Mouse (Mus musculus) kidney, postnatal 14 days (tissue): Measurements from ENCODE around the gene Maats1.

Experiments used
- DNase-seq: peaks from one replicate; pipeline ENCODE4 v3.0.0; 2022; ENCODE audit warnings: mixed read lengths

Maats1 gene

DNA sequence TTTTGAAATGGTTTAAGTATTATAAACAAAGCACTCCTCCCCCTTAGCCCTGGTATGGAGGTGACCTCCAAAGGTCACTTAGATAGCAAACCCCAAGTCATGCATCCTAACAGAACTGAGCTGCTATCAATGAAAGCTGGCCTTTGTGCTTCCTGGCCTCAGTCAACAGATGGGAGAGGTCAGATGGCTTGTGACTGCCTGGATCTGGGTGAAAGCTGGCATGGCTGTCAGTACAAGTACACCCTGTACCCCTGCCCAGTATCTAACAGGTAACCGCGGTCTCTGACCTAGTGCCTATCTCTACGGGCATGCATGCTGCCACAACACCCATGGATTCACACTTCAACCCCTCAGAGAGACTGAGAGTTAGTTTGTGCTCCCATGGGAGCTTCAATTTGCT is 54.2 kb downstream of the Maats1 start:
- no peak for DNase-seq

DNA sequence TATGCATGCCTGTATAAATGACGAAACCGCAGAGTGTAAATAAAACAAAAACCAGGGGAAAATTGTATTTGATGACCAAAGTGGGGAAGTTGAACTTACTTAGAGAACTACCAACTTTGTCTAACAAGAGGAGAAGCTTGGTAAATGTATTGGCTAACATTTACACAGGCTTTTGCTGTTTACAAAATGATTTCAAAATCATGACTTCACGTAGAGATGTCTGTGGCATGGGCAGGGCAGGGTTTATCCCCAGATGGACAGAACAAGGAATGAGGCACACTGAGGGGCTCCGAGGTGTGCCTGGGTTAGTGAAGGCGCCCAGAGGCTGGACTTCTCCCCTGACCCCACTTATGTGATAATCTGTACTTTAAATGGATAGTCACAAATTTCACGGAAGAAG is 54.6 kb downstream of the Maats1 start:
- DNase-seq = no peak

DNA sequence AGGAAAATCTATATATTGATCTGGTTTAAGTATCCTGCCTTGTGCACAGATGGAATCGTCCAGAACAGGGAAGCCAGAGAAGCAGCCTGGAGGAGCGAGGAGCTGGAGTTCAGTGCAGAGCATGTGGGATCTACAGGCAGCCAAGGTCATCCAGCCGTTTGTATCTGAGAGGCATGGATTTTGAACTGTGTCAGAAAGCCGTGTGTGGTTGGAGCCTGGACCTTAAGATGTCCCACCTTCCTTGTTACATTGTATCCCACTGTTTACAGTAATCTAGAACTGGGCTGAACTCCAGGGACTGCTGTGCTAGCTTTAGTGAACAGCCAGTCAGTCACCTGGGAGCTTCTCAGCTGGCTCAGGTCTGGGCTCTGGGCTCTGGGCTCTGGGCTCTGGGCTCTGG is 55.4 kb downstream of the Maats1 start:
- peak; percentile 58 for DNase-seq

DNA sequence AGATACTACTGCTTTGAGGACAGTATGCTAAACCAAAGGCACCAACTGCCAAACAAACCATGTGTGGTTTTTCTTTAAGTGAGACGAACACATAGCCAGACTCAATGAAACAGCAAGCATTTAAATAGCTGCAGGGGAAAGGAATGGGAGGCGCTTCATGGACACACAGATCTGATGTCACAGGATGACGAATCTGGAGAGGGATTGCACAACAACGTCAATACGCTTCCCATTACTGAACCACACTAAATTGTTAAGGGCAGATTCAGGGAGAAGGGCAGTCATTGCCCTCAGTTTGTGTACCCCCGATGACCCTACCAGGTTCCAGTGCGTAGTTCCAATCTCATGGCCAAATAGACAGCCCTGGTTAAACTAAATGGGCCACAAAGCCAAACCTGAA is 56.1 kb downstream of the Maats1 start:
- no peak for DNase-seq

DNA sequence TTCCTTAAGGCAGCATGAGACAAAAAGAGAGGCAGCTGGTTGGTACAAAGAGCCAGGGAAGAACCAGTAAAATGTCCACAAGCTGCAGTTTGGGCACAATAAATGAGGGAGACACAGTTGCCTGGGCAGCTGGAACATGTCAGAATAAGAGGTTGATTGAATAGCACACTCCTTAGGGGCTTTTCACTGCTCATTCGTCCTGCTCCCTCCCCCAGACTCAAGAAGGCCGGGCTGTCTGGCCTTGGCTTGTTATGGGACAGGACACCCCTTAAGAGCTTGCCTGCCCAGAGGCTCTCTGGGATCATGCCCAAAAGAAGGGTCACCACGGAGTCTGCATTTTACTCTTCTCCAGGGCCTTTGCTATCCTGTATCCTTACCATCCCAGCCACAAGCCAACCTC is 58.6 kb downstream of the Maats1 start:
- DNase-seq = no peak

DNA sequence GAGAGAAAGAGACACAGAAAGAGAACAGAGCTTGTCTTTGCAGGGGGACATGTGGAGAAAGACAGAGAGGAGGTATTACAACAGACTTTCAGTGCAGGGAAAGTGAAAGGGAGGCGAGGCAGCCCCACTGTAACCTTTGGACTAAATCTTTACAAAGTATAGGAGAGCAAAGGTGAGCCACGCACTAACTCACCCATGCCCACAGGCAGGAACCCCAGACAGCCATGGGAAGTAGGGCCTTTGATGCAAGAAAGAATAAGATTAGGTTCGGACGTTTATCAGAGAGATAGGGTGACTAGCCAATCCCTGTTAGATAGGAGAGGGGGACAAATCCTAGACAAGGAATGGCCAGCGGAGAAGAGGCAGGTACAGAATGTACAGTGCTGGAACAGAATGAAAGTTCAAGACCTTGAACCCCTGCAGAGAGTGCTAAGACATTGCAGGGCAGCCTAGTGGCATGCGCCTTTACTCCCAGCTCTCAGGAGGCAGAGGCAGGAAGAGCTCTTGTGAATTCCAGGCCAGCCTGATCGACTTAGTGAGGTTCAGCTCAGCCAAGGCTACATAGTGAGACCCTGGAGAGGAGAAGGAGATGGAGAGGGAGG is 59.3 kb downstream of the Maats1 start:
- peak; percentile 36 for DNase-seq

DNA sequence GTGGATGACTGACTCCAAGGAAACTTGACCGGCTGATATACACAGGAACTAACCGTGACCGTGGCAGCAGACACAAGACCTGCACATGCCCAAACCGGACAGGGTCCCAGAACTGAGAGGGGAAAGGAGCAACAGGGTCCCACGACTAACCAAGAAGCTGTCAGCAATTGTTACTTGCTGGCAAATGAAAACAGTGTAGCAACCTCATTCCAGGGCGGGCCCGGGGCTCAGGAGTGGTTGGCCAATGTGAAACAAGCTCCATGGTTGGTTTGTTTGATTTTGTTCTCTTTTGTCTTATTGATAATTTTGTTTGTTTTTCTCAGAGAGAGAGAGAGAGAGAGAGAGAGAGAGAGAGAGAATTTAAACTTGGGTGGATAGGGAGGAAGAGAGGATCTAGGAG is 61.0 kb downstream of the Maats1 start:
- DNase-seq = no peak

DNA sequence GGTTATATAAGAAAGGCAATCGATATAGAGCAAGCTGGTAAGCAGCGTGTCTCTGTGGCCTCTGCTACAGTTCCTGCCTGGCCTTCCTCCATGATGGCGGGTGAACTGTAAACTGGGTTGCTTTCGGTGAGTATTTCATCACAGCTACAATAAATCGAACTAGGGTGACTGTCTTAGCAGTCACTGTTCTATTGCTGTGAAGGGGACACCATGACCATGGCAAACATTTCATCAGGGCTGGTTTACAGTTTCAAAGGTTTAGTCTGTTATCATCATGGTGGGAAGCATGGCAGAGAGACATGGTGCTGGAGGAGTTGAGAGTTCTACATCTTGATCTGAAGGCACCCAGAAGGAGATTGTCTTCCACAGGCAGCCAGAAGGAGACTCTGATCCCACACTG is 62.1 kb downstream of the Maats1 start:
- no peak for DNase-seq

DNA sequence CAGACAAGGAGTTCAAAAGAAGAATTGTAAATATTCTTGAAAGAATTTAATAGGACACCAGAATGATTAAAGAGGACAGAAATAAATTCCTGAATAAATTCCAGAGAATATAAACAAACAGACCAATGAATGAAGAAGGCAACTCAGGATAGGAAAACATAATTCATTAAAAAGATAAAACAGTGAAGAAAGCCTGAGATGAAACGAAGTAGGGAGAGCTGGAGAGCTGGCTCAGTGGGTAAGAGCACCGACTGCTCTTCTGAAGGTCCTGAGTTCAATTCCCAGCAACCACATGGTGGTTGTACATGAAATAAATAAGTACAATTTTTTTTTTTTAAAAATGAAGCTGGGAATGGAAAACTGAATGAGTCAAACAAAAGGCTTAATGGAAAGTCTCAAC is 67.2 kb downstream of the Maats1 start:
- peak; percentile 36 for DNase-seq

DNA sequence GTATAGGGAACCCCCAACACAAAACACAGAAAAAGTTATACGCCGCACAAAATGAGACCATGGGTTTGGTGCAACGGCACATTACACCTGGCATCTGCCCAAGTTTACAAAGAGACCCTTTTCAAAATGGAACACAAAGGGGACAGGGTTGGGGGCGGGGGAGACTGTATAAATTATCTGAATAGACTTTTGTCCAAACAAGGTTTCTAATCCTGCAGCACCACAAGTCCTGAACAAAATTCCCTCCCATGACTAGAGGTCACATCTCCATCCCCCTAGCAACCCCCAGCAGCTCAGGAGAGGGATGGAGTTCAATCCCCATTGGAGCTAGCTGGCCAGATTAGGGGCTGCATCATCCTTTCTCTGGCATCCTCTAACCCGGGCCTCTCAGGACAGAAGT is 69.5 kb downstream of the Maats1 start:
- DNase-seq = no peak

DNA sequence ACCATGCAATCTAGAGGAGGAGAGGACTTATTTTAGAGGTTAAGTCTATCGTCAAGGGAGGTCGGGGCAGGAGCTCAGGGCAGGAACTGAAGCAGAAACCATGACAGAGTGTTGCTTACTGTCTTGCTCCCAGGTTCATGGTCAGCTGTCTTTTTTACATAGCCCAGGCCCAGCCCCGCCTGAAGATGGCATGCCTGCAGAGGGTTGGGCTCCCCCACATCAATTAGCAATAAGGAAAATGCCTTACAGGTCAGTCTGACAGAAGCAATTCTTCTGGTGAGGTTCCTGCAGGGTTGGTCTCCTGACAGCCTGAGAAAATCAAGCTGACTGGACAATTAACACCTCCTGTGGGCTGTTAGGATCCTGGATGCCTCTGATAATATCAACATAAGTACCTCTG is 70.3 kb downstream of the Maats1 start:
- no peak for DNase-seq

DNA sequence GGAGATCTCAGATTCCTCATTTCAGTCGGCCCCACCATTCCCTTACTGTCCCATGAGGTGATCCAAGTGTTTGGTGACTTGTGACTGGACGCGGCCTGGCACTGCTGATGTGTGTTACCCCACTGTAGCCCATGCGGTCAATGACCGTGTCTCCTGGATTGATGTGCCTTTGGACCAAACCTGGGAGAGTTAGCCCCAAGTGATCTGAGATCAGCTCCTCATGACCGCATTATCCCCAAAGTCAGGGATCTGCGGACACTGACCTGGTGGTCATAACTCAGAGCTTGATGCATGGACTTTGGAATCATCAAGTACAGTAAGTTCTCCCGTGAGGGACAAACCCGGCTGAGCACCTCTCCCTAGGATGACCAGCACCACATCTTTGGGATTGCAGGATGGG is 86.0 kb downstream of the Maats1 start:
- no peak for DNase-seq

DNA sequence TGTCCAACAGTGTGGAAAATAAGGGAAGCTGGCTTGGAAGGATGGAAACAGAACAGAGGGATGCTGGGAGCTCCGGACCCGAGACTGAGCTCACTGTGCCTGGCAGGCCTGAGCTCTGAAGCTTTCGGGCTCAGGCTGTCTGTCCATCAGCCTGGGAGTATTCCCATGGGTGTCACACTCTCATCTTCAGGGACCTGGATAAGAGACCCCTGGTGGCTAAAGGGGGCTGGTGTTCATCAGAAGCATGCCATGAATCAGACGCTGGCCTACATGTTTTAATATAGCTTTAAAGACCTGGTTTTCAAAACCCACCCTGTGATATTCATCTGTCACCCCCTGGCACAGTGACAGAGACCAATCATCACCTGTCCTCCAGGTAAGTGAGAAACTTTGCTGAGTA is 86.8 kb downstream of the Maats1 start:
- DNase-seq = no peak

DNA sequence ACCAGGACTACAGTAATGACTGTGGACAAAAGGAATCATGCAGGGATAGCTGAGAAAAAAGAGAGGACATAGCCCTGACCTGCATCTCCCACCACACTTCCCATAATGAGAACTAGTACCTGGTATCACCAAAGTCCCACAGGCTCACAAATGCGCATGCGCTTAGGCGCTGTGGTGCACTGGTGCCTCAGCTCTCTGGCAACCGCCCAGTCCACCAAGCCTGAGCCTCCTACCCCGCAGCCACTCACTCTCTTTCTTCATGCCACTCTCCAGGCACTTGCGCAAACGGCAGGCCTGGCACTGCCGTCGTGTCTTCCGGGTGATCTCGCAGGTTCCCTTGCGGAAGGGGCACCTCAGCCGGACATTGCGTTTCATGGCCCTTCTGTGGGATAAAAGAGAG is 87.9 kb downstream of the Maats1 start:
- no peak for DNase-seq

DNA sequence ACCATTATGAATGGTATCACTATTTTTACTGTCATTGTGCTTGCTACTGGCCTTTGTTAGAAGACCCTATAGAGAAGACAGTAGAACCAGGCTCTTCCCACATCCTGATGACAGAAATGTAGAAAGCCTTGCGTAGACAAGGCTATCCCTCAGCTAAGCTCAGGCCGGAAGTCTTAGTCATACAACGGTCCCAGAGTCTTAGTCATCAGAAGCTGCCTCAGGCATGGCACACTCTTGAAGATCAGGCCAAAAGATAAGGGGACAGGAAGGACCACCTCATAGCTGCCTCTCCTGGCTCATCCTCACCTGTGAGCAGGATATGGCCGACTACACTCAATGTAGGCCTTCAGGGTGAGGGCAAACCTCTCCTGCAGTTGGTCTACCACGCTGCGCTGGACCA is 91.5 kb downstream of the Maats1 start:
- no peak for DNase-seq

DNA sequence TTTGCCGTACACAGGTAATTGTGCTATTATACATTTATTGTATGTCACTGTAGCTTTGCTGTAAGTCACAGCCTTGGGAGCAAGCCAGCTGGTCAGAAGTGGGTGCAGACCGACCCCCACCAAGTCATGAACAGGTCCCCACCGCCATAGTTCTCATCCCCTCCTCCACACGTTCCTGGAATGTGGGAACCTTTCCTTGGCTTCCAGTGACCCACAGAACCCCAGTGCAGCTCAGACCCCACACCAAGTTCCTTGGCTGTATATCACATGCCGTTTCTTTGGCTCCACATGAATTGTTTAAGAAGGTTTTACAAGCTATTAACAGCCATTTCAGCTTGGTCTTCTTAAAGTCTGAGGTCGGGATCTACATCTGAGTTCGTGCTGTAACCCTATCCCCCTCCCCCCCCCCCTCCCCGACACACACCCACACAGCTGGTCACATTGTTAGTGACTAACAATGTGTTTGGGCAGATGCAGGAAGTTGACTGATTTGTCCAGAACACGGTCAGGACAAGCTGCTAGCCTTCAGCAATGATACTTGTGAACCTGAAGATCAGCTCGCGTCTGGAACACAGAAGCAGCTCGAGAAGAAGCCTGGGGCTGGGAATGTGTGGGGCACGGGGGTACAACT is 93.5 kb downstream of the Maats1 start:
- peak; percentile 12 for DNase-seq
